Mouse (Mus musculus) hindbrain, postnatal 0 days (tissue): ENCODE measurements around the gene Drap1. TPM values are rescaled to one million over a fixed set of nuclear protein-coding genes. Genes with fewer than 3 reads are reported as not detected.
"Not testable (repeated sequence)": the region's sequence is repeated elsewhere in the genome, so short reads cannot be mapped to it uniquely, and the experiment has no call there.

Source experiments
- ATAC-seq: fragments of 200-750 bp; cut with Nextera tagmentation; 2 replicates; pipeline ENCODE4 v1.8.0; 2017; ENCODE audit warnings: mild to moderate bottlenecking, moderate TSS enrichment, moderate library complexity
- DNase-seq: peaks from one replicate; pipeline ENCODE4 v3.0.0-alpha.2; 2015; ENCODE audit warnings: low spot score
- H3K27ac ChIP-seq: fragments of 300-500 bp; sonication (generic); 2 replicates; pipeline ENCODE4 v1.5.1; 2014; ENCODE audit warnings: mild to moderate bottlenecking
- H3K27me3 ChIP-seq: fragments of 300-500 bp; sonication (generic); 2 replicates; pipeline ENCODE4 v1.6.1; 2014; ENCODE audit warnings: low read length, mixed read lengths; ENCODE audit not compliant: insufficient read depth
- H3K36me3 ChIP-seq: fragments of 300-500 bp; sonication (generic); 2 replicates; pipeline ENCODE4 v1.6.1; 2014; ENCODE audit warnings: low read length, mixed read lengths; ENCODE audit not compliant: insufficient read depth
- H3K4me1 ChIP-seq: fragments of 300-500 bp; sonication (generic); 2 replicates; pipeline ENCODE4 v1.6.1; 2014; ENCODE audit warnings: antibody characterized with exemption, low read length, mixed read lengths; ENCODE audit not compliant: insufficient read depth
- H3K4me2 ChIP-seq: fragments of 300-500 bp; sonication (generic); 2 replicates; pipeline ENCODE4 v1.6.1; 2014; ENCODE audit warnings: low read depth, mild to moderate bottlenecking, low read length, moderate library complexity, mixed read lengths
- H3K4me3 ChIP-seq: fragments of 300-500 bp; sonication (generic); 2 replicates; pipeline ENCODE4 v1.5.1; 2014; ENCODE audit warnings: low read length
- H3K9ac ChIP-seq: fragments of 300-500 bp; sonication (generic); replicated peaks from 2 replicates; pipeline ENCODE4 v1.6.1; 2014; ENCODE audit warnings: mild to moderate bottlenecking, low read length, moderate library complexity, mixed read lengths
- H3K9me3 ChIP-seq: fragments of 300-500 bp; sonication (generic); 2 replicates; pipeline ENCODE4 v1.6.1; 2016; ENCODE audit warnings: low read length, mixed read lengths
- CTCF ChIP-seq: IDR thresholded peaks from 2 replicates; pipeline ENCODE4 v1.5.1; 2016; ENCODE audit warnings: antibody characterized with exemption, control low read depth, low read depth
- WGBS: fragments of 180-500 bp; shearing (Covaris S2); extraction: QIAGEN DNeasy Blood & Tissue Kit; methylation state at CpG from one replicate; pipeline ENCODE4 v1.1.7; 2014; 5-methylcytosine and 5-hydroxymethylcytosine counted together
- polyA plus RNA-seq: library from polyadenylated mRNA; unstranded; fragments of >200 nt; fragmentation: Nextera tagmentation; extraction: Ambion mirVana; gene quantifications from 2 replicates; pipeline ENCODE4 v1.2.1, GENCODE M21; 2015
- total RNA-seq: library from RNA; depleted of rRNA; stranded (reverse); fragments of >200 nt; gene quantifications from 2 replicates; pipeline ENCODE4 v1.2.3, GENCODE M21; 2014

The Drap1 gene
- total and polyA plus RNA-seq, 2 experiments from 2014 or later = 111 to 331 TPM

DNA sequence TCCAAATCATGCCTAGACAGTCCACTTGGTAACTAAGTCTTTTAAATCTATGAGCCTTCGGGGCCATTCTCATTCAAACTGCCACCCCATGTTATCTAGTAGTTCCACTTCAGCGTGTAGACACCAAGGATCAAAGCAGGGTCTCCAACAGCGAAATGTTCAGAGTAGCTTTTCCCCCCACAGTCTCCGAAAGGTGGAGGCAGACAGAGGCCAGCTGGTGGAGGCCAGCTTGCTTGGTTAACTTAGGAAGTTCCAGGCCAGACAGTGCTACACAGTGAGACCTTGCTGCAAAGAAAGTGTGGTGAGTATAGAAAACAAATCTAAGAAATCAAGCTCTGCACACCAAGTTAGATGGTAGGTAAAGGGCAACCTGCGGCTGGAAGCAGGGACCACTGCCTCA lies 14.1 kb downstream of the Drap1 start:
- 0 out of 2 replicates have a peak, but pooled peaks cover 11% of the 10 kb centered on the region for H3K4me1 ChIP-seq
- no peak overlapping the region for H3K4me2 ChIP-seq
- no peak overlapping the region for H3K27ac ChIP-seq
- DNase-seq (no peak), ATAC-seq (no peak)
- no peak overlapping the region for H3K9ac ChIP-seq
- H3K9me3 ChIP-seq = no peaks in the 10 kb centered on the region
- 94% methylated on average over 5 of the region's 5 CpGs for WGBS
- H3K36me3 ChIP-seq = no peaks in the 10 kb centered on the region
- H3K27me3 ChIP-seq = no peaks in the 10 kb centered on the region
- H3K4me3 ChIP-seq = no peak overlapping the region
- TF ChIP-seq CTCF = no peak

DNA sequence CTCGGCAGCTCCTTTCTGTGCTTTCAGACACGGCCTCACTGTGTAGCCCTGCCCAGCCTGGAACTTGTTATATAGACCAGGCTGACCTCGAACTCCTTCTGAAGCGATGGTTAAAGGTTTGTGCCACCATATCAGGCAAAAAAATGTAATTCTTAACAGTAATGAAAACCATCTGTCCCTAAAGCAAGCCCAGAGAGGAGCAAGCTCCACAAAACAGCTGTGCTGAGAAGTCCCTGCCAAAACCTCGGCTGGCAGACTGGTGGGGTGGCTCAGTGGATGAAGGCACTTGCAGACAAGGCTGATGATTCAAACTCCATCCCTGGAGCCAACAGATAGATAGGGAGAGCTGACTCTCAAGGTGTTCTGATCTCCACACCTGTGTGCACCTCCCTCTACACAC lies 15.7 kb downstream of the Drap1 start:
- no peak for DNase-seq
- no peaks in the 10 kb centered on the region for H3K27me3 ChIP-seq

DNA sequence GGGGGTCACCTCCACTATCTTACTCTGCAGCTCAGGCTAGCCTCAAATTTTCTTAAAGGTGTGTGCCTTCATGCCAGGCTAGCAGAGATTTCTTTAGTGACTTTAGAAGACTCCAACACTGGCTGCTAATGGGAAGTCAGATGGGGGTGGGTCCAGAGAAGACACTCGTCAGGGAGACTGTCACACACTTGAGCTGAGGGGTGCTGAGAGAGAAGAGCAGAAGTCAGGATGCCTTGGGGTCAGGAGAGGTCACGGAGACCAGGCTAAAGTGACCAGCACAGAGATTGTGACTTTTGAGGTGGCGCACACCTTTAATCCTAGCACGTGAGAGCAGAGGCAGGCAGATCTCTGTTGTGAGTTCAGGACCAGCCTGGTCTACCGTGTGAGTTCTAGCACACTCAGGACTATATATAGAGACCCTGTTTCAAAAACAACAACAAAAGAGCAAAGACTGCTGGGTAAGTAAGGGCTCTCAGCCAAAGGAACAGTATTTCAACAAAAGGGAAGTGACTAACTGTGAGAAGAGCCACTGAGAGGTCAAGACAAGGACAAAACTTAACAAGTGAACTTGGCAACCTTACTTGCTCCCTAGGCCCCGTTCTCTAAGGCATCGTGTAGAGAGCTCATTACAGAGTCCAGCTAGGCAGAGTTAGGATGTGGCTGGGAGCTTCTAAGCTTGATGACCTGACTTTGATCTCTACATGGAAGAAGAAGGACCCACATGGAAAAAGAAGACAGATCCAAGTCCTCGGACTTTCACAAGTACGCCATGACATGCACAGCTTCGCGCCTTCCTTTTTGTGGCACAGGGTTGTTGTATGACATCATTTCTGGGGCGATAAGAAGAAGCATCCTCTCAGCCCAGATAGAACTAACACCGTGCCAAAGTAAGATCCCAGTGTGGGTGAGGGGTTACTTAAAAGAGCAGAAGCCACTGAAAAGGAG lies 16.4 kb downstream of the Drap1 start:
- 80% methylated on average over 13 of the region's 13 CpGs for WGBS
- no peak for TF ChIP-seq CTCF
- peak overlapping the region; percentile 41; the same call in 1 of the 2 replicates for H3K27ac ChIP-seq
- H3K9me3 ChIP-seq = no peaks in the 10 kb centered on the region
- no peak overlapping the region for H3K4me3 ChIP-seq
- no peak overlapping the region for H3K9ac ChIP-seq
- no peaks in the 10 kb centered on the region for H3K36me3 ChIP-seq
- H3K4me2 ChIP-seq = no peak overlapping the region
- DNase-seq (no peak), ATAC-seq (no peak)
- H3K27me3 ChIP-seq = no peaks in the 10 kb centered on the region
- 0 out of 2 replicates have a peak, but pooled peaks cover 11% of the 10 kb centered on the region for H3K4me1 ChIP-seq

More for the DNA sequence above, 15.7 kb downstream of the Drap1 start:
- no peak overlapping the region for H3K9ac ChIP-seq
- H3K4me3 ChIP-seq = no peak overlapping the region
- H3K36me3 ChIP-seq = no peaks in the 10 kb centered on the region
- H3K4me1 ChIP-seq = 0 out of 2 replicates have a peak, but pooled peaks cover 11% of the 10 kb centered on the region
- no peak for TF ChIP-seq CTCF
- H3K9me3 ChIP-seq = no peaks in the 10 kb centered on the region
- peak overlapping the region; percentile 41; the same call in 1 of the 2 replicates for H3K27ac ChIP-seq
- no peak for ATAC-seq
- no peak overlapping the region for H3K4me2 ChIP-seq
- 76% methylated on average over 5 of the region's 5 CpGs for WGBS

DNA sequence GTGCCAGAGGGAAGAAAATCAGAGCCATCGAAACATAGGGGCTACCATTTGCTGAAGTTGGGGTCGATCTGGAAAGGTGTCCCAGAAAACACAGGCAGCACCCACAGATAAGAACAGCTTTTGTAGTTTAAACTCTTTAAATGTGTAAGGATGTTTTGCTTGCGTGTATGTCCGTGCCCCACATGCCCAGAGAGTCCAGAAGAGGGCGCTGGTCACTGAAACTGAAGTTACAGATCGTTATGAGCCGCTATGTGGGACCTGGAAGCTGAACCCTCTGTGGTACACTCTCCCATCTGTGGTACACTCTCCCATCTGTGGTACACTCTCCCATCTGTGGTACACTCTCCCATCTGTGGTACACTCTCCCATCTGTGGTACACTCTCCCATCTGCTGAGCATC lies 17.6 kb downstream of the Drap1 start:
- peak overlapping the region; percentile 71 for H3K9ac ChIP-seq
- WGBS = 16% methylated on average over 7 of the region's 7 CpGs
- H3K4me2 ChIP-seq = peak overlapping the region; percentile 81
- DNase-seq (peak; percentile 84), ATAC-seq (peak; percentile 56; the same call in 1 of the 2 replicates)
- 0 out of 2 replicates have a peak, but pooled peaks cover 11% of the 10 kb centered on the region for H3K4me1 ChIP-seq
- H3K27me3 ChIP-seq = no peaks in the 10 kb centered on the region
- H3K4me3 ChIP-seq = peak overlapping the region; percentile 55
- TF ChIP-seq CTCF = peak; percentile 76
- no peaks in the 10 kb centered on the region for H3K9me3 ChIP-seq
- no peaks in the 10 kb centered on the region for H3K36me3 ChIP-seq
- H3K27ac ChIP-seq = peak overlapping the region; percentile 95

DNA sequence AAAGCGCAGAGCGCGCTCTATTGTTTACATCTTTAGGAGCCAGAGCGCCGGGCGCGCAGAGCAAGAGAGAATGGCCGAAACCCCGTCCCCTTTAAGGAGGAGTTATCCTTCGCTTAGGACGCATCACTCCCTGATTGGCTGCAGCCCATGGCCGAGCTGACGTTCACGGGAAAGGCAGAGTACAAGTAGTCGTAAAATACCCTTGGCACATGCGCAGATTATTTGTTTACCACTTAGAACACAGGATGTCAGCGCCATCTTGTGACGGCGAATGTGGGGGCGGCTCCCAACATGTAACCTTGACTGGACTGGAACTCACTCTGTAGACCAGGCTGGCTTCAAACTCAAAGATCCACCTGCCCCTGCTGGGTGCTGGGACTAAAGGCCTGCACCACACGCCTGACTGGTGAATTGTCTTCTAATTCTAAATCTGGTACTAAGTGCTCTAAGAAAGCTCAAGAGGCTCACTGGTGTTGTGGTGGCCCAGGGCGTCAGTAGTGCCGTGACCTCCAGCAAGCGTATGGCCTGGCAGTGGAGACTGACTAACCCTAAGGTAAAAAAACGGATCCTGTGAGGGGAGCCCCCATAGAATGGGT lies 18.1 kb downstream of the Drap1 start:
- H3K4me2 ChIP-seq = peak overlapping the region; percentile 81
- not testable (repeated sequence) for H3K27me3 ChIP-seq, H3K36me3 ChIP-seq, H3K9me3 ChIP-seq
- 0 out of 2 replicates have a peak, but pooled peaks cover 11% of the 10 kb centered on the region for H3K4me1 ChIP-seq
- H3K4me3 ChIP-seq = peak overlapping the region; percentile 55
- peak; percentile 23; the same call in 1 of the 2 replicates for TF ChIP-seq CTCF
- H3K9ac ChIP-seq = peak overlapping the region; percentile 71
- peak; percentile 85 for ATAC-seq
- H3K27ac ChIP-seq = peak overlapping the region; percentile 95
- 9% methylated on average over 20 of the region's 25 CpGs for WGBS
- DNase-seq = peak; percentile 38

DNA sequence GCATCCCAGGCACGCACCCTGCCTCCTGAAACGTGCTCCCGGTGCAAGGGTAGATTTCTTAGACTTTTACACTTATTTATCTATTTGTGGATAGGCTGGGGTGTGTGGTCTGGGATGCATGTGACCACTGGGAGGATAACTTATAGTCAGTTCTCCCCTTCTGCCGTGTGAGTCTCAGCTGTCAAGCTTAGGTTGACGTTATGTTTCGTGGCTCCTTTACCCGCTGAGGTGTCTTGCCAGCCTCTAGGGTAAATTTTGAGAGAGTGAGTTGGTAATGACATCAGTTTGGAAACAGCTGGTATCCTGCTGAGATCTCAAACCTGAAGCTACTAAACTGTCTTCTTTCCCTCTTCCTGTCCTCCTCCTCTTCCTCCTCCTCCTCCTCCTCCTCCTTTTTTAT lies 18.9 kb downstream of the Drap1 start:
- peak overlapping the region; percentile 59 for H3K4me2 ChIP-seq
- H3K27ac ChIP-seq = peak overlapping the region; percentile 62; the same call in 1 of the 2 replicates
- WGBS = 24% methylated on average over 7 of the region's 7 CpGs

More for the DNA sequence above, 18.9 kb downstream of the Drap1 start:
- Histone ChIP-seq H3K9ac (no peak overlapping the region; the same call in 1 of the 2 replicates), H3K4me1 (0 out of 2 replicates have a peak, but pooled peaks cover 11% of the 10 kb centered on the region), H3K9me3 (no peaks in the 10 kb centered on the region), H3K27me3 (no peaks in the 10 kb centered on the region), H3K4me3 (peak overlapping the region; percentile 30), H3K36me3 (no peaks in the 10 kb centered on the region)
- ATAC-seq = no peak
- no peak for TF ChIP-seq CTCF
- no peak for DNase-seq
